Mouse (Mus musculus) right cerebral cortex, postnatal 4 days (tissue): ENCODE results near the gene Nup205.
"Not testable (repeated sequence)": the region's sequence is repeated elsewhere in the genome, so short reads cannot be mapped to it uniquely, and the experiment has no call there.

ENCODE experiments used
- DNase-seq: peaks from one replicate; pipeline ENCODE4 v3.0.0-alpha.2; 2022

Gene Nup205

DNA sequence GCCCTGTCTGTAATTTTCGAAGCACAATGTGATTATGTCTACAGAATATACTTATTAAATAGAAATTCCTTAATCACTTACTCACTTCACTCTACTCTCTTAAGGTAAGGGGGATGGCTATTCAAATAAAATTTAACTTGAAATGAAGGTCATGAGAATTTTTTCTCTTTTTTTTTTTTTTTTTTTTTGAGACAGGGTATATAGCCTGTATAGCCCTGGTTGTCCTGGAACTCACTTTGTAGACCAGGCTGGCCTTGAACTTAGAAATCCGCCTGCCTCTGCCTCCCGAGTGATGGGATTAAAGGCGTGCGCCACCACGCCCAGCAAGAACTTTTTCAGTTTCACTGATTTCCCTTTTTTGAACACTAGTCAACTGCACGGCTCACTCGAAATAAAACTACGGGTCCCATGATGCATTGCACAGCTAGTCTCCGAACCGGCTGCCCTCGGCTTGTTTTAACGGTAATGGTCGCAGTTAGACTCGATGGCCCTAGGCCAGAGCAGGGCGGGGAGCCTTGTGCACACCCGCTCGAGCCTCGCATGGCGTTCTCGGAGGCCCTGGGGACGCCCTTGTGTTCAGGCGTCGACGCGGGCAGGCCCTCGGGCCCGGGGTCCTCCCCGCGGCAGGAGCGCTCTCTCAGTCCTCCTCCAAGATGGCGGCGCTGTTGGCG lies at the start of gene Nup205:
Gene Nup205 (plus strand): TSS at position 443 of the 671 bp plus-strand sequence.
- DNase-seq: peak; percentile 79

GRCm38 (mm10) chr6:35132806-35133205 lies 44.4 kb upstream of the Nup205 start:
- no peak for DNase-seq

- no peak for DNase-seq
Observed at GRCm38 (mm10) chr6:35133246-35133578, 44.0 kb upstream of the Nup205 start.

GRCm38 (mm10) chr6:35133579-35134488 lies 43.4 kb upstream of the Nup205 start, which contains the start of gene Cnot4:
Gene Cnot4 (minus strand): TSS chr6:35133724.
- peak; percentile 100 for DNase-seq

- DNase-seq: no peak
Observed at GRCm38 (mm10) chr6:35134844-35135243, 42.4 kb upstream of the Nup205 start.

DNA sequence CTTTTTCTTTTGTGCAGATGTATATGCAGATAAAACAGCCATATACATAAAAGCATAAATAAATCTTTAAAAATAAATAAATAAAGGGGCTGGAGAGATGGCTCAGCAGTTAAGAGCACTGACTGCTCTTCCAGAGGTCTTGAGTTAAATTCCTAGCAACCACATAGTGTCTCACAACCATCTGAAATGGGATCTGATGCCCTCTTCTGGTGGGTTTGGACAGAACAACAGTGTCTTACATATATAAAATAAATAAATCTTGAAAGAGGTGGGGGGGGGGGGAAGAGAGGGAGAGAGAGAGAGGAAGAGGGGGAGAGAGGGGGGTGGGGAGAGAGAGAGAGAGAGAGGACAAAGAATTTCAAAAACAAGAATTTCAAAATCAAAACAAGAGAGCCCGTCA lies 36.9 kb upstream of the Nup205 start:
- no peak for DNase-seq

DNA sequence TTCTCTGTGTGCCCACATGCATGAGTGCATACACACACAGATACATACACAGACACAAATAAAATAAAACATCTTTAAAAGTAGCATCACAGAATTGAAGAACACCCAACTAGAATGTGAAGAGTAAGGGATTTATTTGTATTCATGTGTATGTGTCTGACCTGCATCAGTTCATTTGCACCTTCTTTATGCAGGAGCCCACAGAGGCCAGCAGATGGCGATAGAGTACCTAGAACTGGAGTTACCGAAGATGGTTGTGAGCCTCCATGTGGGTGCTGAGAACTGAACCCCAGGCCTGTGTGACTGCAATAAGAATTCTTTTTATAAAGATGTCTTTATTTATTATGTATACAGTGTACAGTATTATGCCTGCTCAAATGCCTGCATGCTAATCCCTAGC lies 31.7 kb upstream of the Nup205 start:
- no peak for DNase-seq

DNA sequence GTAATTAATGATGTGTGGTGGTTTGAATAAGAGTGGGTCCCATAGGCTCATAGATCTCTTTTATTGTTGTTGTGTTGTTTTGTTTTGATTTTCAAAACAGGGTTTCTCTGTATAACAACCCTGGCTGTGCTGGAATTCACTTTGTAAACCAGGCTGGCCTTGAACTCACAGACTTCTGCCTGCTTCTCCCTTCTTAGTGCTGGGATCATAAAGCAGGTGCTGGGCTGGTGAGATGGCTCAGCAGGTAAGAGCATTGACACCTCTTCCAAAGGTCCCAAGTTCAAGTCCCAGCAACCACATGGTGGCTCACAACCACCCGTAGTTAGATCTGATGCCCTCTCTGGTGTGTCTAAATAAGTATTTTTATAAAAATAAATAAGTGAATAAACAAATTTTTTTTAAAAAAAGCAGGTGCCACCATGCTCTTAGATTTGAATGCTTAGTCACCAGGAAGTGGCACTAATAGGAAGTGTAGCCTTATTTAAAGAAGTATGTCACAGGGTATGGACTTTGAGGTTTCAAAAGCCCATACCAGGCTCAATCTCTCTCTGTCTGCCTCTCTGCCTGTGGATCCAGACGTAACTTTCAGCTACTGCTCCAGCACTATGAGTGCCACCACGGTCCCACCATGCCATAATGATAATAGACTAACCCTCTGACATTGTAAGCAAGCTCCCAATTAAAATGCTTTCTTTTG lies 29.3 kb upstream of the Nup205 start:
- no peak for DNase-seq

DNA sequence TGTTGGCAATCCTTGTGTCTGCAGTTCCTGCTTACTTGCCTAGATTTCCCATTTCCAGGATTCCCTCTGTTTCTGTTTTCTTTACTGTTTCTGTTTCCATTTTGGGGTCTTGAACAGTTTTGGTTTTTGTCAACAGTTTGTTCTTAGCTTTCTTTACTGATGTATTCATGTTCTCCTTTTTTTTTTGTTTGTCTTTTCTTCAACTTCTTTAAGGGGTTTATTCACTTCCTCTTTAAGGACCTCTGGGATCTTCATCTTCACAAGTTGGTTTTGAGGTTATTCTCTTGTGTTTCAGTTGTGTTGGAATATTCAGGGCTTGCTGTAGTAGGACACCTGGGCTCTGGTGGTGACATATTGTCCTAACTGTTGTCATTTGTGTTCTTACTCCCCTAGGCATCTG lies 22.7 kb upstream of the Nup205 start:
- DNase-seq: no peak

- no peak for DNase-seq
Observed at GRCm38 (mm10) chr6:35169250-35169649, 8.0 kb upstream of the Nup205 start.

DNA sequence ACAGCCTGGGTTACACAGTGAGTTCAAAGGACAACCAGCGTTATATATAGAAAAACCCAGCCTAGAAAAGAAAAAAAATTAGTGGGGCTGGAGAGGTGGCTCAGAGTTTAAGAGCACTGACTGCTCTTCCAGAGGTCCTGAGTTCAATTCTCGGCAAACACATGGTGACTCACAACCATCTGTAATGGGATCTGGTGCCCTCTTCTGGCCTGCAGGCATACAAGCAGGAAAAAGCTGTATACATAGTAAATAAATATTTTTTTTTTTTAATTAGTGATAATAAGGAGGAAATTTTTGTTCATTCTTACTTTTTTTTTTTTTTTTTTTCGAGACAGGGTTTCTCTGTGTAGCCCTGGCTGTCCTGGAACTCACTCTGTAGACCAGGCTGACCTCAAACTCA lies 5.2 kb upstream of the Nup205 start:
- DNase-seq: not testable (repeated sequence)

GRCm38 (mm10) chr6:35173181-35173580 lies 4.0 kb upstream of the Nup205 start:
- DNase-seq: no peak

DNA sequence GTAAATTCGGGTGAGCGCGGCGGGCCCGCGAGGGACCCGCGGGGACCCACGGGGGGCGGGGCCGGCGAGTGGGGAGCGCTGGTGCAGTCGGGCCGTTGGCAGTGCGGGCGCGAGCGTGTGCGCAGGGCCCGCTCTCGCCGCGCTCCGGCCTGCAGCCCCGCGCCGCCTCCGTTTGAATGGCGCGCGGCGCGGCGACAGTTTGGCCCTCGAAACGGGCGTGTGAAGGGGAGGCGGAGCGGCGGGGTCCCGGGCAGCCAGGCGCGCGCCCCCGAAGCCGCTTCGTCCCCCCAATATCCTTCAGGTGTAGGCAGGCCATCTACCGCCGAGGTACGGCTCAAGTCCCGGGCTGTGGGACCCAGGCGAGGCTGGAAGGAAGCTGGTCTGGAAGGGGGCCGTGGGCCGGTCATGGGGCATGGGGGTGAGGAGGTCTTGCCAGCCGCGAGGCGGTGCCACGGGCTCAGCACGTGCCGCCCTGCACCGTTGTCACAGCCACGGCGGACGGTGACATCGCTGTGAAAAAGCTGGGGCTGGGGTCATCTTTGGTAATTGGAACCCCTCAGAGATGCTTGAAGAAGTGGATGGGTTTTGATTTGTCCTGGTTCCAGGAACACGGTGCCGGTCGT lies 540 bp downstream of the Nup205 start:
- DNase-seq: no peak

DNA sequence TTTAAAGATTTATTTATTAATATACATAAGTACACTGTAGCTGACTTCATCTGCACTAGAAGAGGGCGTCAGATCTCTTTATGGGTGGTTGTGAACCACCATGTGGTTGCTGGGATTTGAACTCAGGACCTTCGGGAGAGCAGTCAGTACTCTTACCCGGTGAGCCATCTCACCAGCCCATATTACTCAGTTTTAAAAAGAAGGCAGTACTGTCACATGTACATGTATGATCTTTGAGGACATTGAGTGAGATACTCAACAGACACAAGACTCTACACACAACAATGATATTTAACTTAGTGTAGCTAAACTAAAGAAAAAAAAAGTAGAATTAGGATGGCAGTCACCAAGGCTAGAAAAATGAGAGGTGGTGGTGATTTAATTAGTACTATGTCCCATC lies 2.1 kb downstream of the Nup205 start:
- DNase-seq: not testable (repeated sequence)

DNA sequence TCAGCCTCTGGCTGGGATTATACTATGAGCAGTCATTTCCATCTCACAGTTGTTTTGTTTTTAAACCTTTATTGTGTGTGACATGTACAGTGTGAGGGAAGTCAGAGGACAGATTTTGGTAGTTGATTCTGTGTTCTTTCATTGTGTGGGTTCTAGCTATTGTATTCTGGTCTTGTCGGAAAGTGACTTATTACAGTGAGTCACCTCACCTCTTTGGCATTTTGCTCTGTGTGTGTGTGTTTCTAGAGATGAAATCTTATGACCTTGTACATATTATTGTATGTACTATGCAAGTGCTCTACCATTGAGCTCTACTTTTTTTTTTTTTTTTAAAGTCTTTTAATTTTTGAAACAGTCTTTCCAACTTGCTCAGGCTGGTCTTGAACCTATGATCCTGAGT lies 7.6 kb downstream of the Nup205 start:
- no peak for DNase-seq

- DNase-seq: no peak
Observed at GRCm38 (mm10) chr6:35191198-35191597, 14.0 kb downstream of the Nup205 start.

DNA sequence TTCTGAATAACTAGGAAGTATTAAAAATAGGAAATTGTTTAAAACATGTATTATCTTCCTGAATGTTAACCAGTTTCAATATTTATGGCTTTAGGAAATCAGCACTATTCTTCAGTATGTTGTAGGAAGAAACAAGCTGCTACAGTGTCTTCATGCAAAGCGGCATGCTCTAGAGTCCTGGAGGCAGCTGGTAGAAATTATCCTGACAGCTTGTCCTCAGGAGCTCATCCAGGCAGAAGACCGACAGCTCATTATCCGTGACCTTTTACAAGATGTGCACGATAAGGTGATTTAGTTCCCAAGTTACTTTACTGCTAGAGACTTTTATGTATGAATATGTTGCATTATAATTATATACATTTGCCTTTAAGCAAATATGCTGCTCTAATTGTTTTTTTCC lies 48.5 kb downstream of the Nup205 start:
- no peak for DNase-seq

DNA sequence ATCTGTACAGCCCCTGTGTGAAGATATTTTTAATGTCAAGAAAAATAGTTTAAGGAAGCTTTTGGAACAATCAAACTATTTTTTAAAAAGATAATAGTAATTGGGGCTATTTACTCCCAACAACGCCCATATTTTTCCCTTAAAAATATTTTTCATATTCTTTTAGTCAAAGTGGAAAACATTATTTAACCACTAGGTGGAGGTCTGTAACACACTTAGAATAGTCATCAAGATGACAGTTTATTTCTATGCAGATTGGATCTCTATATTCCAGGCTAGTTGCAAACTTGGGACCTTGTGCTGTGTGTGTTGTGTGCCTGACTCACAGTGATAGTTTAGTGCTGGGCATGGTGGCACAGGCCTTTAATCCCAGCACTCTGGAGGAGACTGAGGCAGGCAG lies 52.2 kb downstream of the Nup205 start:
- no peak for DNase-seq

GRCm38 (mm10) chr6:35236108-35236785 lies 59.0 kb downstream of the Nup205 start:
- DNase-seq: no peak

DNA sequence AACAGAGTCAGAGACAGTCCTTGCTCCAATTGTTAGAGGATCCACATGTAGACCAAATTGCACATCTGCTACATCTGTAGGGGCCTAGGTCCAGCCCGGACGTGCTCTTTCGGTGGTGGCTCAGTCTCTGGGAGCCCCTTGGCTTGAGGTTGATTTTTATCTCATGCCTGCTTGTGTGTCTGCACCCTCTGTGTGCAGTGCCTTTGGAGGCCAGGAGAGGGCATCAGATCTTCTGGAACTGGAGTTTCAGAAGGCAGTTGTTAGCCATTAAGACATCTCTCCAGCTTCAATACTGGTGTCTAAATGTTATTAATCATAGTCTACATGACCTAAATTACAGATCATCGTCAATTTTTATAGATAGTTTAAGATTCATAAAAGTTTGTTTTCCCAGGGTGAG lies 66.0 kb downstream of the Nup205 start:
- no peak for DNase-seq

DNA sequence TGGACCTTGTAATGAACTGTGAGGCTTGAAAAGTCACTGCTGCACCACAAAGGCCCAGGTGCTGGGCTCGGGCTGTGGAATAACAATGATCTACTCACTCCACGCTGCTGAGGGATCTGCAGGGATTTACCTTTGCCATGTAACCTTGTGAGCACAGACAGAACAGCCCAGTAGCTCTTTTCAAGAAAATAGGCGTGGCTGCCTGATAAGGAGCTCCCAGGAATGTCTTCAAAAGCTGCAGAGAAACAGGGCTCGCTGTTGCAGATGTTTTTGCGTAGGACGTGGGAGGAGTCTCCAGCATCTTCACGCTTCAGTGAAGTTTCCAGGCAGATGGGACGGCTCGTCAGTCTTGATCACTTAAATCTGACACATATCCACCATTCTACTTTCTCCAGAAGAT lies 66.8 kb downstream of the Nup205 start:
- no peak for DNase-seq

GRCm38 (mm10) chr6:35245086-35245485 lies 67.9 kb downstream of the Nup205 start:
- DNase-seq: no peak
